Mouse (Mus musculus) 3134 (cell line): ENCODE results near the gene Dnaic2.

Experiments
- DNase-seq: peaks from one replicate; pipeline ENCODE4 v3.0.0-alpha.2; 2011; ENCODE audit warnings: low spot score; ENCODE audit not compliant: insufficient read length; ENCODE audit errors: extremely low read depth

Gene Dnaic2

GRCm38 (mm10) chr11:114726965-114727825, at the start of gene Dnaic2:
TSS of gene Dnaic2 (plus strand) at chr11:114727408.
- no peak for DNase-seq

GRCm38 (mm10) chr11:114679582-114679981, 47.6 kb upstream of the Dnaic2 start:
- DNase-seq, result no peak

GRCm38 (mm10) chr11:114680291-114680690, 46.9 kb upstream of the Dnaic2 start:
- no peak for DNase-seq

GRCm38 (mm10) chr11:114681054-114681453, 46.2 kb upstream of the Dnaic2 start:
- no peak for DNase-seq

GRCm38 (mm10) chr11:114682321-114682900, 44.8 kb upstream of the Dnaic2 start:
- DNase-seq, result no peak

- no peak for DNase-seq
These were observed 44.0 kb upstream of the Dnaic2 start for GRCm38 (mm10) chr11:114683029-114683721.

- no peak for DNase-seq
These were observed 43.2 kb upstream of the Dnaic2 start for GRCm38 (mm10) chr11:114683722-114684621.

GRCm38 (mm10) chr11:114684627-114685373, 42.4 kb upstream of the Dnaic2 start:
- DNase-seq, result no peak

GRCm38 (mm10) chr11:114685526-114686040, 41.6 kb upstream of the Dnaic2 start:
- no peak for DNase-seq

- DNase-seq, result no peak
These were observed 40.8 kb upstream of the Dnaic2 start for GRCm38 (mm10) chr11:114686221-114686959.

- peak; percentile 52 for DNase-seq
These were observed 39.5 kb upstream of the Dnaic2 start for GRCm38 (mm10) chr11:114687574-114688188.

- DNase-seq, result no peak
These were observed 38.5 kb upstream of the Dnaic2 start for GRCm38 (mm10) chr11:114688729-114689128.

- DNase-seq, result no peak
These were observed 37.0 kb upstream of the Dnaic2 start for GRCm38 (mm10) chr11:114690192-114690591.

- DNase-seq, result no peak
These were observed 35.6 kb upstream of the Dnaic2 start for GRCm38 (mm10) chr11:114691454-114692182.

- no peak for DNase-seq
These were observed 34.6 kb upstream of the Dnaic2 start for GRCm38 (mm10) chr11:114692601-114693000.

- DNase-seq, result no peak
These were observed 33.8 kb upstream of the Dnaic2 start for GRCm38 (mm10) chr11:114693456-114693855.

- peak; percentile 51 for DNase-seq
These were observed 32.8 kb upstream of the Dnaic2 start for GRCm38 (mm10) chr11:114694451-114694850.

- no peak for DNase-seq
These were observed 28.7 kb upstream of the Dnaic2 start for GRCm38 (mm10) chr11:114698496-114698895.
